Comparison of ENCODE assay signal across 20 mouse cellular contexts in genomic region chr14:29879283-29879682, GRCm38 (mm10).
DNase-seq lines count a peak whose midpoint lies in the region; ATAC-seq and TF ChIP-seq lines count a peak whose summit lies in the region.
"Had no signal": no experiment of that assay in that cellular context is flagged by ENCODE, and none has a peak within 500 bp of the region (broad histone marks: within the 10 kb centered on the region; RNA-seq: fewer than 3 reads in every experiment).

No protein-coding gene starts in this region.

- H3K9ac ChIP-seq in embryonic facial prominence, embryonic 12.5 days = no peak overlapping the region
- H3K9ac ChIP-seq in intestine, postnatal 0 days (ENCODE audit: low read depth, low read length) = no peak overlapping the region
- no peak overlapping the region for H3K9ac ChIP-seq in intestine, embryonic 16.5 days (ENCODE audit: low read depth, low read length)

- TF ChIP-seq CTCF in intestine, postnatal 0 days (IDR thresholded peaks at IDR 0.05; ENCODE audit: low read depth) = no peak

- H3K36me3 ChIP-seq in embryonic facial prominence, embryonic 12.5 days = no peaks in the 10 kb centered on the region
- no peaks in the 10 kb centered on the region for H3K36me3 ChIP-seq in embryonic facial prominence, embryonic 10.5 days (replicated peaks)
- H3K36me3 ChIP-seq in heart, embryonic 10.5 days = no peaks in the 10 kb centered on the region
- no peaks in the 10 kb centered on the region for H3K36me3 ChIP-seq in intestine, postnatal 0 days (ENCODE audit: control insufficient read depth, insufficient read depth)
- no peaks in the 10 kb centered on the region for H3K36me3 ChIP-seq in intestine, embryonic 16.5 days (ENCODE audit: control insufficient read depth, insufficient read depth, low read length)
- H3K36me3 ChIP-seq: G1E had no signal

- H3K4me2 ChIP-seq in embryonic facial prominence, embryonic 12.5 days (replicated peaks) = no peak overlapping the region
- H3K4me2 ChIP-seq in intestine, postnatal 0 days (replicated peaks; ENCODE audit: low read depth) = no peak overlapping the region
- no peak overlapping the region for H3K4me2 ChIP-seq in intestine, embryonic 16.5 days (ENCODE audit: low read depth, low read length)

- peak overlapping the region; percentile 71; the same call in 1 of the 2 replicates for H3K27ac ChIP-seq in embryonic facial prominence, embryonic 12.5 days
- no peak overlapping the region; the same call in 1 of the 2 replicates for H3K27ac ChIP-seq in embryonic facial prominence, embryonic 10.5 days (replicated peaks)
- H3K27ac ChIP-seq in heart, embryonic 10.5 days = no peak overlapping the region
- H3K27ac ChIP-seq in intestine, postnatal 0 days (ENCODE audit: low read depth, low read length) = no peak overlapping the region
- H3K27ac ChIP-seq in intestine, embryonic 16.5 days (ENCODE audit: low read length) = no peak overlapping the region

- 88% methylated on average over 3 of the region's 3 CpGs for WGBS in embryonic facial prominence, embryonic 12.5 days
- WGBS in embryonic facial prominence, embryonic 10.5 days = 94% methylated on average over 3 of the region's 3 CpGs
- 87% methylated on average over 3 of the region's 3 CpGs for WGBS in heart, embryonic 10.5 days
- 63% methylated on average over 3 of the region's 3 CpGs for WGBS in intestine, postnatal 0 days
- WGBS in intestine, embryonic 16.5 days = 92% methylated on average over 3 of the region's 3 CpGs

- ATAC-seq in embryonic facial prominence, embryonic 12.5 days (ENCODE audit: insufficient number of reproducible peaks, insufficient read depth, low FRiP score, low TSS enrichment) = no peak
- ATAC-seq in intestine, postnatal 0 days = peak; percentile 56
- ATAC-seq in intestine, embryonic 16.5 days = no peak
- ATAC-seq: activated CD4-positive, CD25-positive, alpha-beta regulatory T cell, adult 4 months; CD4-positive, CD25-positive, alpha-beta regulatory T cell, adult 4 months; Patski had no signal

- H3K4me1 ChIP-seq in embryonic facial prominence, embryonic 12.5 days = peaks cover 14% of the 10 kb centered on the region; the same call in 1 of the 2 replicates
- peaks cover 24% of the 10 kb centered on the region for H3K4me1 ChIP-seq in embryonic facial prominence, embryonic 10.5 days
- H3K4me1 ChIP-seq in heart, embryonic 10.5 days = no peaks in the 10 kb centered on the region
- no peaks in the 10 kb centered on the region for H3K4me1 ChIP-seq in intestine, postnatal 0 days (replicated peaks; ENCODE audit: control insufficient read depth, insufficient read depth, low read length)
- H3K4me1 ChIP-seq in intestine, embryonic 16.5 days (ENCODE audit: control insufficient read depth, insufficient read depth, low read length) = no peaks in the 10 kb centered on the region

- H3K9me3 ChIP-seq in embryonic facial prominence, embryonic 12.5 days = no peaks in the 10 kb centered on the region
- no peaks in the 10 kb centered on the region for H3K9me3 ChIP-seq in embryonic facial prominence, embryonic 10.5 days
- no peaks in the 10 kb centered on the region for H3K9me3 ChIP-seq in heart, embryonic 10.5 days
- H3K9me3 ChIP-seq in intestine, postnatal 0 days (ENCODE audit: control insufficient read depth) = no peaks in the 10 kb centered on the region
- H3K9me3 ChIP-seq in intestine, embryonic 16.5 days (ENCODE audit: control insufficient read depth, low read length) = no peaks in the 10 kb centered on the region

- H3K27me3 ChIP-seq in embryonic facial prominence, embryonic 12.5 days = no peaks in the 10 kb centered on the region
- no peaks in the 10 kb centered on the region for H3K27me3 ChIP-seq in embryonic facial prominence, embryonic 10.5 days (replicated peaks; ENCODE audit: low read depth, poor library complexity, severe bottlenecking)
- H3K27me3 ChIP-seq in heart, embryonic 10.5 days (ENCODE audit: insufficient read depth, poor library complexity, severe bottlenecking) = no peaks in the 10 kb centered on the region
- H3K27me3 ChIP-seq in intestine, postnatal 0 days (replicated peaks; ENCODE audit: control insufficient read depth, insufficient read depth, low read length) = no peaks in the 10 kb centered on the region
- H3K27me3 ChIP-seq in intestine, embryonic 16.5 days (replicated peaks; ENCODE audit: control insufficient read depth, insufficient read depth, low read length) = 0 out of 2 replicates have a peak, but pooled peaks cover 2% of the 10 kb centered on the region
- H3K27me3 ChIP-seq: Patski had no signal

- DNase-seq in embryonic facial prominence, embryonic 10.5 days (ENCODE audit: low spot score) = no peak
- DNase-seq in heart, adult 11 months = peak; percentile 61
- DNase-seq in heart, embryonic 10.5 days (ENCODE audit: low spot score) = no peak
- DNase-seq: adrenal gland, adult 2 months; adrenal gland, adult 8-10 months; adrenal gland, postnatal 10 days; adrenal gland, postnatal 14 days; adrenal gland, postnatal 25 days; adrenal gland, postnatal 36 days; B cell, adult 2 months; cerebellum, adult 11 months; cerebellum, adult 11-12 months; cerebellum, adult 18-20 months had no signal

- H3K4me3 ChIP-seq in embryonic facial prominence, embryonic 12.5 days = no peak overlapping the region
- no peak overlapping the region for H3K4me3 ChIP-seq in embryonic facial prominence, embryonic 10.5 days
- no peak overlapping the region for H3K4me3 ChIP-seq in heart, embryonic 10.5 days
- no peak overlapping the region for H3K4me3 ChIP-seq in intestine, postnatal 0 days (ENCODE audit: low read depth, low read length)
- H3K4me3 ChIP-seq in intestine, embryonic 16.5 days (ENCODE audit: low read length) = no peak overlapping the region
